Mouse (Mus musculus): ENCODE results near the gene Nrxn3. TPM values are rescaled to one million over a fixed set of nuclear protein-coding genes. Genes with fewer than 3 reads are reported as not detected.
A peak's percentile ranks its signal among the peaks of the same experiment; 100 is the strongest.

Nrxn3 gene
- total RNA-seq, 2 experiments from 2014 or later, result 217 to 239 TPM

GRCm38 (mm10) chr12:88924896-88925295 is 202.2 kb downstream of the Nrxn3 start:
- peak in 1 of 2 experiments; percentile 17 for DNase-seq (ENCODE audit: low spot score in 2 of 2)

- no peak for DNase-seq (ENCODE audit: low spot score in 2 of 2)
Observed at GRCm38 (mm10) chr12:88926306-88926705, 203.6 kb downstream of the Nrxn3 start.

- no peak for DNase-seq (ENCODE audit: low spot score in 2 of 2)
Observed at GRCm38 (mm10) chr12:88931713-88932112, 209.0 kb downstream of the Nrxn3 start.

GRCm38 (mm10) chr12:88939679-88940078 is 217.0 kb downstream of the Nrxn3 start:
- no peak for DNase-seq (ENCODE audit: low spot score in 2 of 2)

- DNase-seq (ENCODE audit: low spot score in 2 of 2), result no peak
Observed at GRCm38 (mm10) chr12:88944967-88945366, 222.3 kb downstream of the Nrxn3 start.

GRCm38 (mm10) chr12:88949870-88950269 is 227.2 kb downstream of the Nrxn3 start:
- DNase-seq (ENCODE audit: low spot score in 2 of 2), result no peak

GRCm38 (mm10) chr12:88952937-88953600 is 230.4 kb downstream of the Nrxn3 start:
- peak; percentile 13 to 30 for DNase-seq (ENCODE audit: low spot score in 2 of 2)

GRCm38 (mm10) chr12:88953801-88954200 is 231.1 kb downstream of the Nrxn3 start:
- peak; percentile 29 to 46 for DNase-seq (ENCODE audit: low spot score in 2 of 2)

- DNase-seq (ENCODE audit: low spot score in 2 of 2), result no peak
Observed at GRCm38 (mm10) chr12:88957431-88957830, 234.8 kb downstream of the Nrxn3 start.

- DNase-seq (ENCODE audit: low spot score in 2 of 2), result peak; percentile 51 to 71
Observed at GRCm38 (mm10) chr12:88960817-88961216, 238.1 kb downstream of the Nrxn3 start.

- no peak for DNase-seq (ENCODE audit: low spot score in 2 of 2)
Observed at GRCm38 (mm10) chr12:88966329-88966728, 243.7 kb downstream of the Nrxn3 start.

GRCm38 (mm10) chr12:88976621-88977020 is 253.9 kb downstream of the Nrxn3 start:
- DNase-seq (ENCODE audit: low spot score in 2 of 2), result no peak

GRCm38 (mm10) chr12:88983688-88984330 is 261.1 kb downstream of the Nrxn3 start:
- DNase-seq (ENCODE audit: low spot score in 2 of 2), result no peak

GRCm38 (mm10) chr12:88984375-88984774 is 261.7 kb downstream of the Nrxn3 start:
- DNase-seq (ENCODE audit: low spot score in 2 of 2), result no peak

GRCm38 (mm10) chr12:88984804-88985203 is 262.1 kb downstream of the Nrxn3 start:
- DNase-seq (ENCODE audit: low spot score in 2 of 2), result no peak

GRCm38 (mm10) chr12:88987046-88987445 is 264.4 kb downstream of the Nrxn3 start:
- no peak for DNase-seq (ENCODE audit: low spot score in 2 of 2)

GRCm38 (mm10) chr12:88990753-88991152 is 268.1 kb downstream of the Nrxn3 start:
- peak in 1 of 2 experiments; percentile 9 for DNase-seq (ENCODE audit: low spot score in 2 of 2)

GRCm38 (mm10) chr12:88992141-88992540 is 269.5 kb downstream of the Nrxn3 start:
- no peak for DNase-seq (ENCODE audit: low spot score in 2 of 2)

GRCm38 (mm10) chr12:88993788-88994187 is 271.1 kb downstream of the Nrxn3 start:
- DNase-seq (ENCODE audit: low spot score in 2 of 2), result no peak

GRCm38 (mm10) chr12:89016436-89016835 is 293.8 kb downstream of the Nrxn3 start:
- no peak for DNase-seq (ENCODE audit: low spot score in 2 of 2)

GRCm38 (mm10) chr12:89025180-89025579 is 302.5 kb downstream of the Nrxn3 start:
- no peak for DNase-seq (ENCODE audit: low spot score in 2 of 2)

GRCm38 (mm10) chr12:89035984-89036618 is 313.4 kb downstream of the Nrxn3 start:
- no peak for DNase-seq (ENCODE audit: low spot score in 2 of 2)

All from left cerebral cortex, adult 18-20 months (tissue).